Mouse (Mus musculus): Measurements from ENCODE around the gene Coq10a. TPM values are rescaled to one million over a fixed set of nuclear protein-coding genes. Genes with fewer than 3 reads are reported as not detected.

Coq10a gene
- total RNA-seq (2021) = 103 and 111 TPM in 2 replicates
- long read RNA-seq, experiment 1, transcript Coq10a-207 (5 exons, 1,434 nt) = major isoform, 93 of 129 reads
- long read RNA-seq, experiment 1, transcript Coq10a-205 (5 exons, 1,307 nt) = minor isoform, 8 of 129 reads
- long read RNA-seq, experiment 1, partial matches to known transcripts = 5 of 129 reads
- long read RNA-seq, experiment 1, other reads (novel, unspliced or antisense) = 19 of 129 reads
- long read RNA-seq, experiment 2, transcript Coq10a-207 (5 exons, 1,434 nt) = major isoform, 87 of 104 reads
- long read RNA-seq, experiment 2, partial matches to known transcripts = 3 of 104 reads
- long read RNA-seq, experiment 2, other reads (novel, unspliced or antisense) = 10 of 104 reads

DNA sequence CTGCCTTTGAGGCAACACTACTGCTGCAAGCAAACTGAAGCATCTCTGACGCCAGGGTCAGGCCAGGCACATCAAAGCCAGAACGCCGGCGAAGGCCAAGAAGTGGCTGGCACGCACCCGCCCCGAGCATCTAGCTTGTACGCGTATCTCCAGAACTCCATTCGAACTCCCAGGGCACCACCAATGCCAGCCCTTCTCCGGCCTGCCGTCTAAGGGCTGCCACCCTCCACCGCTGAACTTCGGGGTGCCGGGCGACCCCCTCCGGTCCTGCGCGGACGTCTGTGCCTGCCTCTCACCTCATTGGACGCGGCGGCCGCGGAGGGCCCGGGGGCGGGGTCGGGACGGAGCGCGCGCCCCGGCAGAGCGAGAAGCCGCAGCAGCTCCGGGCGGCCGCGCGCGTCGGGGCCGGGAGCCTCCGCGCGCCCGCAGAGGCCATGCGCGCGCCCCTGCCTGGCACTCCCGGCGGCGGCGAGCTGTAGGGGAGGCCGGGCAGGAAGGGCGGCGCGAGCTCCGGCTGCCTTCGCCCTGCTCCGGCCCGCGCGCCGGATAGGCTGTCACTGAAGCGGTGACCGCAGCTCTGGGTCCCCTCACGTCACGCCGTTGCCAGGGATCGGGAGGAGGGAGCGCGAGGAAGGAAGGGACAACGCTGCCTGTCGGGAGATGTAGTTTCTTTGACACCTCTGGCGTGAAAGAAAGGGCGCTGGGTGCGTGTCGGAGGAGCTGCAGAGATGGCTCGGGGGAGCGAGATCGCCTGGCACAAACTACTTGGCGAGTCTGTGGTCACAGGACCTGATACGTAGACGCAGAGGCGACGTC lies at the start of gene Coq10a:
Gene Coq10a (minus strand): TSS at position 596 of the 816 bp plus-strand sequence.
- peak; percentile 95 for DNase-seq

DNA sequence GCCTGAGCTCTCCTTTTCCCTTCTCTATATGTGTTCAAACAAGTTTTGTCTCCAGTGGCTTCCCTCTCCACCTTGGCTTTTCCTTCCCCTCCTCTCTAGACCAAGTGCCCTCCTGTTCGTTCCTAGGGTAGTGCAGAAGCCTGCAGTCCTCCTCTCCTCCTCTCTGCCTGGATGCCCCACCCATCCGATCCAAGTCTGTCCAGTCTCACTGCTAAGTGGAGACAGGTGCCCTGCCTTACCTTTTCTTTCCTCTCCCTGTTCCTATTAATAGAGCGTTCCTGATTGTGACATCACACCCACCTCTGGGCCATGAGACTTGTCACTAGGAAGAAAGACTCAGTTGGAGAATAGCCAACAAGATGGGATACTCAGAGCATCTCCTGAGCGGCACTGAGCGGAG lies 46.1 kb upstream of the Coq10a start:
- no peak for DNase-seq

GRCm38 (mm10) chr10:128413076-128413475 lies 44.3 kb upstream of the Coq10a start:
- no peak for DNase-seq

- no peak for DNase-seq
Observed at GRCm38 (mm10) chr10:128412558-128412957, 43.8 kb upstream of the Coq10a start.

- DNase-seq = peak; percentile 71
Observed at GRCm38 (mm10) chr10:128412055-128412381, 43.2 kb upstream of the Coq10a start.

DNA sequence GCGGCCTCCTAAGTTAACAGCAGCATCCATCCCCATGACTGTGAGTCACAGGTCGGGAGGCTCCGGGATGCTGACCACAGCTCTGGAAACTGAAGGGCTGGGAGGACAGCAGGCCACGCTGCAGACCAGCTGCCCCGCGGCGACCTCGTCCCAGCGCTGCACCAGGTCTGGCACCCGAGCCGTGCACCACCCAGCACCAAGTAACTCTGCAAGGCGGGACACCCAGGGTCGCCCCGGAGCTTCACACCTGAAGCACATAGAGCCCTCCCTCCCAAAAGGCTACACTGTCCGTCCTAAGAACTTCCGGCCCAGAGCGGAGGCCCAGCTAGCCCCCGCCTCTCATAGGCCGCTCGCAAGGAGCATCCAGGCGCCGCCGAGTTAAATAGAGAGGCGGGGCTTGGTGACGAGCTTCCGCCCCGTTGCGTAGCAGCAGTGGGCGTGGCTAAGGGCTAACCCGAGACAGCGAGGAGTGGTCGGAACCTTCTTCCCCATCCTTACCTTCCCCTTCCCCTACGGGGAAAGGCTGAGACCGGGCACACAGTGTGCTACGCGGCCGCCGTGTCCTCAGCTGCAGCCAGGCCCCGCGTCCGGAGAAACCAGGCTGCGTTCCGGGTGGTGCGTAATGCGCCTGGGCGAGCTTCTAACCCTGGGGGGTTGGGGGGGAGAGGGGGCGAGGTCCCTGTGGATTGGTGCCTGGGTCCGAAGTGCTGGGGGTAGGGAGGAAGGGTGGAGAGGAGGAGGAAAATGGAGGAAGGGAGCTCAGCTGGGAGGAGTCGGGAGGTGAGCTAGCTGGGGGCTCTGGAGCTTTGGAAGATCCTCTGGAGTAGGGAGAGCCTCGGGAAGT lies 42.6 kb upstream of the Coq10a start, which contains the start of the genes Nabp2 and Rnf41:
Gene Nabp2 (minus strand): TSS at position 282 of the 844 bp plus-strand sequence.
Gene Rnf41 (plus strand): TSS at position 447 of the 844 bp plus-strand sequence.
- DNase-seq = peak; percentile 98

GRCm38 (mm10) chr10:128410560-128410845 lies 41.7 kb upstream of the Coq10a start:
- no peak for DNase-seq

GRCm38 (mm10) chr10:128409692-128410559 lies 41.1 kb upstream of the Coq10a start:
- peak; percentile 98 for DNase-seq

DNA sequence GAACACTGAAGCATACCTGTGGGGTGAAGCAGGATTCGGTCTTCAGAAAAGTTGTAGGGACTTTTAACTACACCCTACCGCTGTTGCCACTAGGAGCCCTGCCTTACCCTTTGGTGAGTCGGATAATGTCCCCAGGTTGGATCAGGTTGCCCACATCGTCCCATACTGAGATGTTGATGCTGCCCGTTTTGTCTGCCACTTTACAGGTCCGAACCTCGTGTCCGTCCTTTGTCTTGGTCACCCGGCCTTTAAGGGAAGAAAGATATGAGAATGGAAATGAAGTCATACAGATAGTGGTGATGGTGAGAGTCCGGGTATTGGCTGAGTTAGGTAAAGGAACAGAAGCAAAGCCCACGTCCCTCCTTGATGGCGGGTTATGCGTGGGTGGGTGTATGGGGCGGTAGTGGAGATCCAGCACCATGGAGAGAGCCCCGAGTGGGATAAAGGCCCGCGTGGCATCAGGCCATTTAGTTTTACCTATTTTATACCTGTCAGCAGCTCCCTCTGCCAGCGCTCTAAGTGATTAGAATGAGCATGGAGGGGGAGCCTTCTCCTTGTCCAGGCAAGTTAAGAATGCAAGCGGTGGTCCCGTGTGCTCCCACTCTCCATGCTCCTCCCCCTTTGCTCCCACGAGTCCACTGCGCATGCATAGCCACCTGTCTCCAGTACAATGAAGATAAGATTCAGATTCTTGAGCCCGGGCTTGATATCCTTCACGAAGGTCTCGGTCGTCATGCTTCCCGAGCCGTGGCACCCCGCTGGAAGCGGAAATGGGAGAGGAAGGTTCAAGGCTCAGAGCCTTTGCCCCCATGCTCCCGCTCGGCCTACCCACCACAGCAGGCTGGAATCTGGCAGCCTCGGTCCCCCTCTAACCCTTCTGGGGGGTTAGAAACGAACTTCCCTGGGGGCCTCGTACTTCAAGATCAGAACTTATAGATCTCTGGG lies 40.1 kb upstream of the Coq10a start:
- peak; percentile 57 for DNase-seq

GRCm38 (mm10) chr10:128403931-128404330 lies 35.1 kb upstream of the Coq10a start:
- DNase-seq = no peak

DNA sequence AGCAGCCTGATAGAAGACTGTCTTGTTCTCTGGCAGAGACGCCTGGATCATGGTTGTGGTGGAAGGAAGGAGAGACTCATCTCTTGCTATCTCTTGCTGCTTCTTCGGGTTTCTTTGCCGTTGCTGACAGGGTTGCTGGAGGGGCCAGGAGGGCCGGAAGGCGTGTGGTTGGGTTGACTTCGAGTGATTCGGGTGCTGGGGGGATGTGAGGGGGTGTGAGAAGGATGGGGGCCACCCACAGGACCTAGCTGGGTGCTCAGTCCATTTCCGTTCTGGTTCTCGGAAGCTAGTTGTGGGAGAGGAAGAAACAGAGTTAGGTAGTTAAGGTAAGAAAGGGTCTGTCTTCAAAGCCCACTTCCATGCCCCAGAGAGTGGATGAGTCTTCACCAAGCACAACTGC lies 32.8 kb upstream of the Coq10a start:
- DNase-seq = no peak

DNA sequence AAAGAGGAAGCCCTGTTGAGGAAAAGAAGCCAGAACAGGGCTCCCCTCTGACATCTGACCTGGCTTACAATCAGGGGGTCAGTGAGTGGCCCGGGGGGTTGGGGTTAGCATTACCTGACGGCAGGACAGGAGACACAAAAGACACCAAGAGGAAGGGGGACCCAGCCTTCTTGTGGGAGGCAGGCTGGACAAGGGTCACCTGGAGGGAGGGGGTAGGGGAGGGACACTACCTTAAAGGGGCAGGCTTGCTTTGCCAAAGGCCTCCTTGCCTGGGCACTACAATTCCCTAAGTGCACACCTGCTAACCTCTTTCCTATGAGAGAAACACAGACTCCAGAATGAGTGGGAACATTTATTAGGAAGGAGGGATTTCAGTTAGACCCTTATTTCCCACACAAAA lies 32.3 kb upstream of the Coq10a start, which contains the start of gene Slc39a5:
Gene Slc39a5 (minus strand): TSS at position 174 of the 400 bp plus-strand sequence.
- DNase-seq = no peak

GRCm38 (mm10) chr10:128400338-128400737 lies 31.5 kb upstream of the Coq10a start:
- no peak for DNase-seq

DNA sequence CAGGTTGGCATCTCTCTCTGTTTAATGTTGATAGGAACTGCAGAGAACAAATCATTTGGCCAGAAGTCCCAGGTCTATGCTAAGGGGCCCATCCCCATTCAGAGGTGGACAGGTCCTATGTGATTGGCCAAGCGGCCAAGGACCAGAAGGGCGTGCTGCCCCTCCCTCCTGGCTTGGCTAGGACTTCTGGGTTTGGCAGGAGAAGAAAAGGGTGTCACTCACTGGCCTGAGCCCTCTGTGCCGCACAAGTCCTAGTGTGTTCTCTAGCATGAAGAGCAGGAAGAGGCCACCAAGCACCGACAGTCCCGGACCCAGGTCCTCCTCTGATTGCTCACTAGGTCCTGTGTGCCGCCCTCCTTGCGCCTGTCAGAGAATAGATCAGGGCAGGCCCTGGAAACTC lies 28.7 kb upstream of the Coq10a start:
- DNase-seq = peak; percentile 59

GRCm38 (mm10) chr10:128396716-128397264 lies 28.0 kb upstream of the Coq10a start:
- DNase-seq = no peak

DNA sequence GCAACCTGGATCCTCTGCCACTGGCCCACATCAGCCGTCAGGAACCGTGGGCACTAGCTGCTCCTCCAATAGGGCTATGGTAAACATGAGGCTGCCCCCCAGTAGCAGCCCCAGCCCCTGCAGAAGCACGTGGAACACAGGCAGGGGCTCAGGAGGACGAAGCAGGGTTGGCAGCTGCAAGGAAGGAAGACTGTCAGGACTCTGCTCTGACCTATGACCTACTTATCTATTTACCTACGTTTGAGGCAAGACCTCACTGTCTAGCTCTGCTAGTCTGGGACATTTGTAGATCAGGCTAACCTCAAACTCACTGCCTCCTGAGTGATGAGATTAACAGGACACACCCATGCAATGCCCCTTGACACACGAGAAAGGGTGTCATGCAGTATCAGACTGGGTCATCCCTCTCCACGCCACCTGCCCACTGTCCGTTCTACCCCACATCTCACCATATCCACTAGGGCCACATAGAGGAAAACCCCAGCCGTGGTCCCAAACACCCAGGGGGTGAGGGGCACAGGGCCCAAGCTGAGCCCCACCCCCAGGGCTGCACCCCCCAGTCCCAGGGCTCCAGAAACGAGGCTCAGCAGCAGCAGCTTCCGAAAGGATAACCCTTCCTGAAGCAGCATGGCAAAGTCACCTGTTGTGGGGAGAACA lies 27.3 kb upstream of the Coq10a start:
- no peak for DNase-seq

DNA sequence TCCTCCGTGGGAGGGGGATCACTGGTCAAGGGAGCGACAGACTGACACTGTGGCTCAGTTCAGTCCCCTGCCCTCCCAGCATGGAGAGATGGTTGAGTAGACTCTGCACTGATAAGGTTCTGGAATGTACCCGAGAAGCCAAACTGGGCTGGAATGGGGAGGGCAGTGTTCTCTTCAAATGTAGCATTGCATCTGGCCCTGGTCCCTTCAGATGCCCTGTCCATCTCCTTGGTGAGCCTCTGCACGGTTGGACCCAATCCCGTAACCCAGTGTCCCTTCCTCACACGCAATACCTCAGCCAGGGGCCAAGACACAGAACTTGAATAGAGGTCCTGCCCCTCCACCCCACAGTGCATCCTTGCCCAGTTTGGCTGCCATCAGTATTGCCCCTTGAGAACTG lies 23.1 kb upstream of the Coq10a start:
- no peak for DNase-seq

DNA sequence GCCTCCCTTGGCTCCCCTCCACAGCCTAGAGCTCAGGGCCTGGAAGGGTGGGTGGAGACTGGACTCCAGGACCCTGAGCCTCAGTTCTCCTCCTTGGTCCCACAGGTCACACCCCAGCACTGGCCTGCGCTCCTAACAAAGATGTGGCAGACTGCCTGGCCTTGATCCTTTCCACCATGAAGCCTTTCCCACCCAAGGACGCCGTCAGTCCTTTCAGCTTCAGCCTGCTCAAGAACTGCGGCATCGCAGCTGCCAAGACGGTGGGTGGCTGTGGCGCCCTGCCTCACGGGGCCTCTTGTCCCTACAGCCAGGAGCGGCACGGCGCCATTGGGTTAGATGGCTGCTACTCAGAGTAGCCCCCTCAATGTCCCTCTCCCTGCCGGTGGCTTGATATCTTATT lies 21.6 kb upstream of the Coq10a start:
- DNase-seq = peak; percentile 67

DNA sequence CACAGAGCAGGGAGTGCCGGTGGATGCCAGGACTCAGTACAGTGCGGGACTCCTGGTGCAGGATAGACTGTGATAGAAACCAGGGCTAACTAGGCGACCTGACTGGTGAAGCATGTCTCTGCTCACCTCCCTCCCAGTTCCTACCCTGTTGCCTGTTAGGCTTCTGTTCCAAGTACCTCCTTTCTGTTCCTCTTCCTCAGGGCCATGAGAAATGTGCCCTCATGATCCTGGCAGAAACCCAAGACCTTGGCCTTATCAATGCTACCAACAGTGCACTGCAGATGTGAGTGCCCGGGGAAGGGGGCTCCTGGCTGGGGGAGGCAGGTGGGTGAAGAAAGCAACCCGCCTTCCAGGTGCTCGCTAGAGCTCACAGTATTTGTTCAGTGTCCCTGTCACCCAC lies 20.8 kb upstream of the Coq10a start:
- DNase-seq = peak; percentile 87

DNA sequence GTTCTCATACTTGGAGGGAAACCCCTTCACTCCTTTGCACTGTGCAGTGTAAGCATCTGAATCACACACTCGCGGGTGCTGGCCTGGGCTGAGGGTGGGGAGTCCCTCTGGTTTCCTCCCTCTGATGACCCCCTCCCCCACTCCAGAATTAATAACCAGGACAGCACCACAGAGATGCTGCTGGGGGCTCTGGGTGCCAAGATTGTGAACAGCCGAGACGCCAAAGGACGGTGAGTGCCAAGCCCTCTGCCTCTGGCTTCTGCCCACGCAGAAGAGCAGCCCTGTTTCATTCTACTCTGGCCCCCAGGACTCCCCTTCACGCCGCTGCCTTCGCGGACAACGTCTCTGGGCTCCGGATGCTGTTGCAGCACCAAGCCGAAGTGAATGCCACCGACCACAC lies 20.1 kb upstream of the Coq10a start:
- DNase-seq = no peak

Measured in adrenal gland, postnatal 14 days (tissue).